Mouse (Mus musculus) forebrain, embryonic 12.5 days (tissue): Measurements from ENCODE around the gene Dusp18. TPM values are rescaled to one million over a fixed set of nuclear protein-coding genes. Genes with fewer than 3 reads are reported as not detected.

Experiments used
- ATAC-seq: fragments of 200-750 bp; cut with Nextera tagmentation; 2 replicates; pipeline ENCODE4 v1.8.0; 2017; ENCODE audit warnings: moderate TSS enrichment; ENCODE audit not compliant: low FRiP score
- H3K27ac ChIP-seq: fragments of 300-500 bp; sonication (generic); 2 replicates; pipeline ENCODE4 v1.5.1; 2016; ENCODE audit warnings: mild to moderate bottlenecking
- H3K27me3 ChIP-seq: fragments of 300-500 bp; sonication (generic); 2 replicates; pipeline ENCODE4 v1.6.1; 2016; ENCODE audit warnings: mild to moderate bottlenecking
- H3K36me3 ChIP-seq: fragments of 300-500 bp; sonication (generic); replicated peaks from 2 replicates; pipeline ENCODE4 v1.6.1; 2016; ENCODE audit warnings: mild to moderate bottlenecking
- H3K4me1 ChIP-seq: fragments of 300-500 bp; sonication (generic); 2 replicates; pipeline ENCODE4 v1.6.1; 2016
- H3K4me2 ChIP-seq: fragments of 300-500 bp; sonication (generic); 2 replicates; pipeline ENCODE4 v1.6.1; 2016; ENCODE audit warnings: mild to moderate bottlenecking, moderate library complexity
- H3K4me3 ChIP-seq: fragments of 300-500 bp; sonication (generic); replicated peaks from 2 replicates; pipeline ENCODE4 v1.5.1; 2016; ENCODE audit warnings: mild to moderate bottlenecking
- H3K9ac ChIP-seq: fragments of 300-500 bp; sonication (generic); 2 replicates; pipeline ENCODE4 v1.6.1; 2016; ENCODE audit warnings: mild to moderate bottlenecking
- H3K9me3 ChIP-seq: fragments of 300-500 bp; sonication (generic); 2 replicates; pipeline ENCODE4 v1.6.1; 2016
- WGBS: fragments of 180-500 bp; shearing (Covaris S2); methylation state at CpG from one replicate; pipeline ENCODE4 v1.1.7; 2016; 5-methylcytosine and 5-hydroxymethylcytosine counted together
- polyA plus RNA-seq: library from polyadenylated mRNA; unstranded; fragments of >200 nt; fragmentation: Nextera tagmentation; extraction: Ambion mirVana; gene quantifications from 2 replicates; pipeline ENCODE4 v1.2.1, GENCODE M21; 2016

The Dusp18 gene
- polyA plus RNA-seq, 1 experiment from 2014 or later = 28.0 TPM

DNA sequence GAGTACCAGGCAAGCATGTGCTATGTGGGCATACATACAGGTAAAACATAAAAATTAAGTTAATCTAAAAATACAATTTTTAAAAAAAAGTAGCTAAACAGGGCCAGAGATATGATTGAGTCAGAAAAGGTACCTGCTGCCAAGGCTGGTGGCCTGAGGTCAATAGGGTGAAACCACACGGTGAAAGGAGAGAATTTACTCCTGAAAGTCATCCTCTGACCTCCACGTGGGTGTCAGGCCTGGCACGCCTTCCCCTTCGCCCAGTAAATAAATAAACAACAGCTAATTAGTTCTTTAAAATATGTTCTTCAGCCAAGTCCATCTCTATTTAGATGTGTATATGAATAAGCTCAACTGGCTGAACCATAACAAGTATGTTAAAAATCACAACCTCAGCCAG lies 34.7 kb upstream of the Dusp18 start:
- no peaks in the 10 kb centered on the region for H3K9me3 ChIP-seq
- ATAC-seq = no peak
- H3K36me3 ChIP-seq = no peaks in the 10 kb centered on the region
- H3K9ac ChIP-seq = no peak overlapping the region
- peaks cover 10% of the 10 kb centered on the region for H3K4me1 ChIP-seq
- no peak overlapping the region for H3K27ac ChIP-seq
- H3K4me2 ChIP-seq = no peak overlapping the region
- H3K27me3 ChIP-seq = peaks cover 34% of the 10 kb centered on the region
- 74% methylated on average over 4 of the region's 4 CpGs for WGBS
- H3K4me3 ChIP-seq = no peak overlapping the region

DNA sequence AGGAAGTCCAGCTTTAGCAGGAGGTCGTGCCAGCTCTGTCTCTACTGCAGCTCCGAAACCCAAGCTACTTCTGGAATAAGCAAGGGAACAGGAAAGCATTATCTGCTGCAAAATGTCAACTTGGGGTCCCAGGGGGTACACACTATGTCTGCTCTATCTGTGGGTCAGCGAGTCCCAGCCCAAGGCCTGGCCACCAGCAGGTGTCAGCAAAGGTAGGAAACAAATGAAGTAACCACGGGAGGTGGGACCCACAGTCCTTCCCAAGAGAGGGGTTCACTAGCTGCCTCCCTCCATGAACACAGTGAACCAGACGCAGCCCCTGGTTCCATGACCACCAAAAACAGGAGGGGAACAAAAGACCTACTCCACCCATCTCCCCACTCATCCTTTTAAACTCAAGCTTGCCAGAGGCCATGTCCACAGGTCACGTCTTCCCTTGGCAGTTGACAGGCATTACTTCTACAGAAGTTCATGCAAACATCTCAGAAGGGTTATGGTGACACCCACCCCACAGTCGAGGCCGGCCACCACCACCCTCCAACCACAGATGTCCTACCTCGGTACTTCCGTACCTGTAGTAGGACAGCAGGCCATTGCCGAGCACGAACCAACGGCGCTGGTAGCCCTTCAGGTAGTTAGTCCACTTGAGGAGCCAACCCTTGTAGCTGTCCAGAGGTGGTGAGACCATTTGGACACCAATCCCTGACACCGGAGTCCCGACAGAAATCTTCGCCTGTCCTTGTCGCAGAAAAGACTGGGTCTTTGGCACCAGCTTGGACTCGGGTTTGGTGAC lies 32.2 kb upstream of the Dusp18 start:
- Histone ChIP-seq H3K4me3 (peak overlapping the region; percentile 49), H3K27ac (no peak overlapping the region), H3K27me3 (peaks cover 35% of the 10 kb centered on the region), H3K4me2 (peak overlapping the region; percentile 82), H3K9ac (peak overlapping the region; percentile 59; the same call in 1 of the 2 replicates), H3K36me3 (no peaks in the 10 kb centered on the region), H3K4me1 (peaks cover 10% of the 10 kb centered on the region), H3K9me3 (no peaks in the 10 kb centered on the region)
- 74% methylated on average over 19 of the region's 19 CpGs for whole genome bisulfite sequencing
- 0 out of 2 replicates have a peak, but pooled peaks have one; percentile 10 for ATAC-seq

DNA sequence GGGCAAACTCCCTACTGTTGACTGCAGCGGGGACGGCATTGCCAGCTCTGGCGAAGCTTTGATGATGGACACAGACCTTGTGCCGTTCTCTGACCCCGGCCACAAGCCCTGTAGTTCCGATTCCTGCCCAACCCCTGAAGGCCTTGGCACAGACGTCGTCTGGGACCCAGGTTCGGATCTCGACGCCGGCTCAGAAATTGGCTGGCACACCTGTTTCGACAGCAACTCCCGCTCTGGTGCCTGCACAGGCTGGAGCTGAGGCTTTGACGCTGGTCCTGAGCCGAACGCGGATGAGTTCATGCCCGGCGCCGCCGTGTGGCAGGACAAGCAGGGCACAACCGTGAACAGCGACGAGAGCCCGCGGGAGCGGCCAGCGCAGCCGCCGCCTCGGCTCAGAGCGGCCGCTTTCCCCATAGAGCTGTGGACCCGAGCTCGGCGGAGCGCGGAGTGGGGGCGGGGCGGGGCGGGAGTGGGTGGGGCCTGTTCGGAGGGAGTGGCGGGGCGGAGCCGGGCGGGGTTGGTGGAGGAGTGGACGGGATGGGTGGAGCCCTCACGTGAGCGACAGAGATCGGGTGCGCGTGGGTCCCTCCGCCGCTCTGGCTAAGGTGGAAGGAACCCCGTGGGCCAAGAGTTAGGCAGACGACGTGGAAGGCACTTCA lies 31.5 kb upstream of the Dusp18 start, which contains the start of gene Osbp2:
Gene Osbp2, minus strand, starts transcription at position 450 of the 659 bp plus-strand sequence.
- H3K27ac ChIP-seq = no peak within 1 kb of the TSS
- no peaks in the 10 kb centered on the region for H3K9me3 ChIP-seq
- peak; percentile 96 for ATAC-seq
- no peaks in the 10 kb centered on the region for H3K36me3 ChIP-seq
- peaks cover 10% of the 10 kb centered on the region for H3K4me1 ChIP-seq
- H3K4me2 ChIP-seq = peak within 1 kb of the TSS; percentile 82
- peaks cover 35% of the 10 kb centered on the region for H3K27me3 ChIP-seq
- peak within 1 kb of the TSS; percentile 59 for H3K9ac ChIP-seq
- H3K4me3 ChIP-seq = peak within 1 kb of the TSS; percentile 49
- WGBS = 5% methylated on average over 47 of the region's 58 CpGs

DNA sequence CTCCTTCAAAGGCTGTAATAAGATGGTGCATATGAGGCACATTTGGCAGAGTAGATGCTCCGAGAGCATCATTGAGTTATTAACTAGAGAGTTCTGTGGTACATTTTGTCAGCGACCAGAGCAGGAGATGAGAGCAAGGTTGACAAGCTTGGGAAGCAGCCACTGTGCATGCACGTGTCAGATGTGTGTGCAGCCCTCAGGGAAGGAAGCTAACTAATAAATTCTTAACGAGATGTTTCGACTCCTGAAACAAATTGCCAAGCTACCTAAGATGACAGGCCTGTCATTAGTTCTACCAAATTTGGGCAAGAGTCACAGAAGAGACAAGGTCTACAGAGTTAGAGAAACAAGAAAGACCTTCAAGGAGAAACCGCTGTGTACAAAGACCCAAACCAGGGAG lies 30.7 kb upstream of the Dusp18 start:
- no peaks in the 10 kb centered on the region for H3K9me3 ChIP-seq
- WGBS = 34% methylated on average over 6 of the region's 6 CpGs
- H3K4me1 ChIP-seq = peaks cover 10% of the 10 kb centered on the region
- H3K9ac ChIP-seq = 0 out of 2 replicates have a peak overlapping the region, but pooled peaks have one; percentile 59
- ATAC-seq = no peak; the same call in 1 of the 2 replicates
- H3K27me3 ChIP-seq = peaks cover 35% of the 10 kb centered on the region
- peak overlapping the region; percentile 82 for H3K4me2 ChIP-seq
- peak overlapping the region; percentile 49 for H3K4me3 ChIP-seq
- no peaks in the 10 kb centered on the region for H3K36me3 ChIP-seq
- H3K27ac ChIP-seq = no peak overlapping the region

DNA sequence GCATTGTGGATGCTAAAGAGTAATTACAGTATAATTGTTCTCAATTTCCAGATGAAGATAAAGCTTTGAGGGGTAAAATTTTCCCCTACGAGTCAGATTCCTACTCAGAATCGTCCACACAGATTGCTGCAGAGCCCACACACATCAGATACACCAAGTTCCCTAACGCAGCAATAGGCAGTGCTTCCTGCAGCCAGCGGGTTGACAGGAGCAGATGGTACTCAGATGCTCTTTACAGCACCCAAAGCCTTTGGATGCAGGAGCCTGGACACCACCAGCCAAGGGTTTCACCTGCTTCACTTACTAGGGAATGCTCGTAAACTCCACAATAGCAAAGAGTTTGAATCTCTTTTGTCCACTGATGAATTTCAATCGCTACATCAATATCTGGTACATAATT lies 18.6 kb upstream of the Dusp18 start:
- ATAC-seq = no peak
- Histone ChIP-seq H3K4me3 (no peak overlapping the region), H3K27me3 (no peaks in the 10 kb centered on the region), H3K4me1 (no peaks in the 10 kb centered on the region), H3K27ac (no peak overlapping the region), H3K9me3 (no peaks in the 10 kb centered on the region), H3K4me2 (no peak overlapping the region), H3K9ac (no peak overlapping the region), H3K36me3 (no peaks in the 10 kb centered on the region)
- 88% methylated on average over 6 of the region's 6 CpGs for WGBS

DNA sequence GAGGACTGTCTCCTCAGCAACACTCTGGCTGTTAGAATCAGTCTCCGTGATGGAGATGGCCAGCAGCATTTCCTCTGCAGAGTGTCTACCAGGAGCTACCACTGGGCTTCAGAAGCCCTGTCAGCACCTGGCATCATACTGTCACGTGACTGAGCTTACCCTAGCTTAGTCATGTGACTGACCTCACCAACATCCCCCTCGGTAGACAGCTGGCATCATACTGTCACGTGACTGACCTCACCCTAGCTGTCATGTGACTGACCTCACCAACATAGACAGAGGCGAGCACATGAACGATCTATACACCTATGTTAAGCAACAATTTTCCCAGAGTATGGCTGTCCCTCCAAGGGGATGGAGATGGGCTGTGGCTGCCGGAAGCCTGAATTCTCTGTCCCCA lies 16.4 kb upstream of the Dusp18 start:
- Histone ChIP-seq H3K4me1 (no peaks in the 10 kb centered on the region), H3K4me2 (no peak overlapping the region), H3K9ac (no peak overlapping the region), H3K27me3 (no peaks in the 10 kb centered on the region), H3K27ac (no peak overlapping the region), H3K9me3 (no peaks in the 10 kb centered on the region), H3K4me3 (no peak overlapping the region), H3K36me3 (no peaks in the 10 kb centered on the region)
- 79% methylated on average over 7 of the region's 7 CpGs for WGBS
- no peak for ATAC-seq

DNA sequence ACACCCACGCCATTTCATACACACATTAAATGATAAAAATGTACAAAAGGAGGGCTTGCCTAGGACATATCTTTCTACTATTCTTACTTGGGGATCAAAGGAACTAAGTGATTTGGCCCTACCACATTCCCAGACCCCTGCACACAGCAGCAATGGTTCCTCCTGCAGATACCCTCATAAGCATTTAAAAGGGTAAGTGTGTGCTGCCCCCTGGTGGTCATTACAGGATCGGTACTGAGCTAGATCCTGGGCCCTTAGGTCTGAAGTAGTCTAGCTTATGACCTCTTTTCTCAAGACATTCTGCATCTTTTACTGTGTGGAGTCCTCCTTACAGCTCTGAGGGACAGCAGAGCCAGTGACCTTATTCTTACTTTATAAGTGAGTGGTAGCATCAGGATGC lies 15.2 kb upstream of the Dusp18 start:
- Histone ChIP-seq H3K27me3 (no peaks in the 10 kb centered on the region), H3K4me2 (no peak overlapping the region), H3K9ac (no peak overlapping the region), H3K4me1 (no peaks in the 10 kb centered on the region), H3K27ac (no peak overlapping the region), H3K9me3 (no peaks in the 10 kb centered on the region), H3K36me3 (no peaks in the 10 kb centered on the region), H3K4me3 (no peak overlapping the region)
- 0 out of 2 replicates have a peak, but pooled peaks have one; percentile 44 for ATAC-seq
- 38% methylated on average over 2 of the region's 2 CpGs for WGBS

DNA sequence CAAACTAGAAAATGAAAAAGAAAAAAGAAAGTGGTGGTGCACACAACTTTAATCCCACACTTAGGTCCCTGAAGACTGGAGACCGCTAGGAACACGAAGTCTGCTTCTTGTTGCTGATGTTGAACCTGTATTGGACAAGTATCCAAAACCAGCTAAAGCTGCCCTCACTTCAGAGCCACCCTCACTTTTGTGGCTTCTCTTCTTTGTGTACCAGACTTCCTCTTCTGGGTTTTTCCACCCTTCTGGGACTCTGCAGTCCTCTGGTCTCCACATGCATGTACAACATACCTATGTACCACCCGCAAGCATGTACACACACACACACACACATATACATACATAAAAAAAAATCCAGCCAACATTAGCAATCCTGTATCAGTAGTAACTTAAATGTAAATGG lies 11.3 kb upstream of the Dusp18 start:
- Histone ChIP-seq H3K4me1 (no peaks in the 10 kb centered on the region), H3K36me3 (no peaks in the 10 kb centered on the region), H3K4me2 (no peak overlapping the region), H3K27me3 (no peaks in the 10 kb centered on the region), H3K27ac (no peak overlapping the region), H3K9ac (no peak overlapping the region), H3K4me3 (no peak overlapping the region), H3K9me3 (no peaks in the 10 kb centered on the region)
- no peak for ATAC-seq
- 84% methylated on average over 3 of the region's 3 CpGs for WGBS

DNA sequence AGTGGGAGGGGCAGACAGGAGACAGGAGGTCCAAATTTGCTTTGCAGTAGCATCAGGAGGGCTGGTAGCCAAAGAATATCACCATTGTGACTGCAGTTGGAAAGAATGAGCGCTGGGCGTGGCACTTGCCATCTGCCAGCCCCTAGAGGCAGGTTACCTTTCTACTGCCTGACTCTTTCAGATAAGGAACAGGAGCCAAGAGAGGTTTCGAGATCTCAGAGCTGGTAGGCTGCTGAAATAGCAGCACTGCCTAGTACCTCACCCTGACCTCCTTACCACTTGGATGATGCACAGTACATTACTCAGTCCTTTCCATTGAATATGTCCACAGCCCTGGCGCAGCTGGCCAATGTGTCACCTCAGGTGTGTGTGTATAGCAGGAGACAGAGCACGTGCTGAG lies 7.7 kb upstream of the Dusp18 start:
- H3K27me3 ChIP-seq = 0 out of 2 replicates have a peak, but pooled peaks cover 2% of the 10 kb centered on the region
- no peak overlapping the region for H3K9ac ChIP-seq
- H3K4me3 ChIP-seq = no peak overlapping the region
- no peaks in the 10 kb centered on the region for H3K36me3 ChIP-seq
- no peak overlapping the region for H3K4me2 ChIP-seq
- 75% methylated on average over 5 of the region's 5 CpGs for WGBS
- no peaks in the 10 kb centered on the region for H3K9me3 ChIP-seq
- ATAC-seq = no peak
- no peak overlapping the region for H3K27ac ChIP-seq
- H3K4me1 ChIP-seq = no peaks in the 10 kb centered on the region

DNA sequence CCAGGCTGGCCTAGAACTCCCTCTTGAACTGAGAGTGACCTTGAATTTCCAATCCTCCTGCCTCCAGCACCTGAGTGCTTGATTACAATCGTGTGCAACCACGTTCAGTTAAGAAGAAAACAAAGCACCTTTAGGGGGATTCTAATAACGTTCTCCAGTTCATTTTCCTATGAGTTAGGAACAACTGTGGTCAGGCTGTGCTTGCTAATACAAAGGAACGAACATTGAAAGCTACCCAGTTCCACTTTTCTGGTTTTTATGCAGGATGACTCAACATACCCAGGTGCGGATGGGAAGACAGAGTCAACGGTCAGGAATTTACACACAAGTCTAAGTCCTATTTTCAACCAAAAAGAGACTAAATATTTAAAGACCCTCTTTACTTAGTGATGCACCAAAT lies 1.1 kb upstream of the Dusp18 start:
- Histone ChIP-seq H3K4me1 (peaks cover 14% of the 10 kb centered on the region; the same call in 1 of the 2 replicates), H3K36me3 (peaks cover 20% of the 10 kb centered on the region), H3K9ac (no peak overlapping the region), H3K27ac (no peak overlapping the region), H3K4me2 (peak overlapping the region; percentile 74), H3K27me3 (0 out of 2 replicates have a peak, but pooled peaks cover 3% of the 10 kb centered on the region), H3K9me3 (no peaks in the 10 kb centered on the region), H3K4me3 (no peak overlapping the region)
- WGBS = 77% methylated on average over 6 of the region's 6 CpGs
- no peak for ATAC-seq

DNA sequence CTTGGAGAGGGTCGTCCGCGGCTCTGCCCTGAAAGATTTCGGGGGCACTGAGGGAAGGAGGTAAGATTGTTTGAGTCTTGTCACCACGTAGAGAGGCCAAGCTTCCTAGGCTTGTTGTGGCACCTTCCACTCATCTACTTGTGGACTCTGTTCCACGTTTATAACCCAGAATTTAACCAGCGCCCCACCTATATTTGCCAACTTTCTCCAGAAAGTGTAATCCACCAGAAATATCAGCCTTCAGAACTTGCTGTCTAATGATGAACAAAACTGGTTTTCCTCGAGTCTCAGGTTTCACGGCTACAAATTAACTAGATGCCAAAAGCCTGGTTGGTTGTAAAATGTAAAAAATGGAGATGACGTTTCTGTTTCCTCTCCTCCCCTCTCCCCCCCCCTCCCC lies 418 bp downstream of the Dusp18 start:
- 6% methylated on average over 10 of the region's 10 CpGs for WGBS

DNA sequence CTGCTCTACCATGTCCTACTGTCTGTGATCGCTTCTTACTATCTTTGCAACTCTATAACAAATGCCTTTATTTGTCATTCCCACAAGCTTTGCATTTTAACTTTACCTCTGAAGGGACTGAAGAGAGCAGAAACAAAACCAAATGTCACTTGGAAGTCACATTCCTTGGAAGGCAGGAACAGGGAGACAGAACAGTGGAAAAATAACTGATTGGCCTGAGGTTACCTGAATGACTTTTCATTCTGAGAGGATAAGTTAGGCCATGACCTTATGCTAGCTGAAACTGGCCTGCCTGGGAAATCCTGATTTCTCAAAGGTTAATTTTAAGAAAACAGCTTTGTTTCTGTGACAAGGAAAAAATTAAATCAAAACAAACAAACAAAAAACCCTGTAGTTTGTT lies 893 bp downstream of the Dusp18 start:
- 90% methylated on average over 1 of the region's 1 CpGs for WGBS
- Histone ChIP-seq H3K9me3 (no peaks in the 10 kb centered on the region), H3K27ac (no peak overlapping the region), H3K4me2 (peak overlapping the region; percentile 74; the same call in 1 of the 2 replicates), H3K9ac (no peak overlapping the region), H3K27me3 (0 out of 2 replicates have a peak, but pooled peaks cover 3% of the 10 kb centered on the region), H3K4me3 (no peak overlapping the region), H3K36me3 (peaks cover 20% of the 10 kb centered on the region), H3K4me1 (peaks cover 21% of the 10 kb centered on the region; the same call in 1 of the 2 replicates)
- no peak for ATAC-seq

More for the DNA sequence above, 418 bp downstream of the Dusp18 start:
- ATAC-seq = no peak
- peak overlapping the region; percentile 74 for H3K4me2 ChIP-seq
- peak overlapping the region; percentile 53 for H3K4me3 ChIP-seq
- H3K4me1 ChIP-seq = peaks cover 21% of the 10 kb centered on the region; the same call in 1 of the 2 replicates
- peaks cover 20% of the 10 kb centered on the region for H3K36me3 ChIP-seq
- H3K9ac ChIP-seq = peak overlapping the region; percentile 70
- H3K27ac ChIP-seq = peak overlapping the region; percentile 84
- 0 out of 2 replicates have a peak, but pooled peaks cover 3% of the 10 kb centered on the region for H3K27me3 ChIP-seq
- no peaks in the 10 kb centered on the region for H3K9me3 ChIP-seq
